Mouse (Mus musculus) bone marrow macrophage, adult 2 months (primary cell): ENCODE measurements around the gene Bach2.

Source experiments
- CTCF ChIP-seq: IDR thresholded peaks from 2 replicates; pipeline ENCODE4 v1.5.1; 2012; ENCODE audit warnings: low read depth, mild to moderate bottlenecking, low read length, moderate library complexity
- POLR2A ChIP-seq: IDR thresholded peaks from 2 replicates; pipeline ENCODE4 v1.6.1; 2012; ENCODE audit warnings: mild to moderate bottlenecking, low read depth, low read length, borderline replicate concordance

- TF ChIP-seq POLR2A = no peak
- TF ChIP-seq CTCF = no peak
These were observed 263.2 kb downstream of the Bach2 start for GRCm38 (mm10) chr4:32501780-32502179.
